Mouse (Mus musculus) thymus, adult 2 months (tissue): ENCODE results near the gene D630039A03Rik. TPM values are rescaled to one million over a fixed set of nuclear protein-coding genes. Genes with fewer than 3 reads are reported as not detected.

ENCODE experiments used
- DNase-seq: peaks from one replicate; pipeline ENCODE4 v3.0.0; 2021
- H3K27ac ChIP-seq: fragments of 200-500 bp; 2 replicates; pipeline ENCODE4 v1.5.1; 2012; ENCODE audit warnings: low read length, control low read depth; ENCODE audit not compliant: control insufficient read depth, insufficient read depth
- H3K27me3 ChIP-seq: fragments of 200-500 bp; 2 replicates; pipeline ENCODE4 v1.6.1; 2012; ENCODE audit warnings: mild to moderate bottlenecking, low read length, moderate library complexity, mixed read lengths; ENCODE audit not compliant: control insufficient read depth, insufficient read depth
- H3K36me3 ChIP-seq: fragments of 200-500 bp; 2 replicates; pipeline ENCODE4 v1.6.1; 2012; ENCODE audit warnings: mild to moderate bottlenecking, low read length, moderate library complexity; ENCODE audit not compliant: control insufficient read depth, insufficient read depth
- H3K4me1 ChIP-seq: fragments of 200-500 bp; replicated peaks from 2 replicates; pipeline ENCODE4 v1.6.1; 2012; ENCODE audit warnings: low read length; ENCODE audit not compliant: control insufficient read depth, insufficient read depth
- H3K4me3 ChIP-seq: fragments of 200-500 bp; 2 replicates; pipeline ENCODE4 v1.5.1; 2012; ENCODE audit warnings: mild to moderate bottlenecking, low read length, control low read depth, moderate library complexity; ENCODE audit not compliant: control insufficient read depth, insufficient read depth
- CTCF ChIP-seq: fragments of 200-500 bp; IDR thresholded peaks from 2 replicates; pipeline ENCODE4 v1.5.1; 2012; ENCODE audit warnings: mild to moderate bottlenecking, control low read depth, low read length, moderate library complexity, borderline replicate concordance; ENCODE audit not compliant: control insufficient read depth, poor library complexity, insufficient read depth; ENCODE audit errors: extremely low read depth
- POLR2A ChIP-seq: fragments of 200-500 bp; IDR thresholded peaks from 2 replicates; pipeline ENCODE4 v1.6.1; 2012; ENCODE audit warnings: mild to moderate bottlenecking, low read length, control low read depth, moderate library complexity; ENCODE audit not compliant: control insufficient read depth, poor library complexity, insufficient read depth; ENCODE audit errors: extremely low read depth
- WGBS: fragments of 180-500 bp; shearing (Covaris S2); methylation state at CpG from one replicate; pipeline ENCODE4 v1.1.7; 2018; 5-methylcytosine and 5-hydroxymethylcytosine counted together
- polyA plus RNA-seq: library from polyadenylated mRNA; depleted of rRNA; stranded (reverse); fragments of >200 nt; gene quantifications from 2 replicates; pipeline ENCODE4 v1.2.3, GENCODE M21; 2012; rRNA removed

D630039A03Rik gene
- polyA plus RNA-seq, 1 experiment, result 0.26 TPM

GRCm38 (mm10) chr4:57862269-57862986, 53.7 kb downstream of the D630039A03Rik start:
- Histone ChIP-seq H3K4me3 (no peak overlapping the region), H3K27ac (no peak overlapping the region), H3K27me3 (no peaks in the 10 kb centered on the region), H3K36me3 (peaks cover under 1% of the 10 kb centered on the region; the same call in 1 of the 2 replicates), H3K4me1 (peaks cover 9% of the 10 kb centered on the region)
- no peak for DNase-seq
- WGBS, result 71% methylated on average over 9 of the region's 9 CpGs
- TF ChIP-seq CTCF (no peak), POLR2A (no peak)

GRCm38 (mm10) chr4:57861856-57862255, 54.2 kb downstream of the D630039A03Rik start:
- Histone ChIP-seq H3K27ac (no peak overlapping the region), H3K4me3 (no peak overlapping the region), H3K36me3 (peaks cover 6% of the 10 kb centered on the region), H3K4me1 (peaks cover 5% of the 10 kb centered on the region), H3K27me3 (no peaks in the 10 kb centered on the region)
- no peak for TF ChIP-seq POLR2A
- no peak for TF ChIP-seq CTCF
- 28% methylated on average over 8 of the region's 8 CpGs for WGBS
- DNase-seq, result no peak

- no peak for TF ChIP-seq POLR2A
- Histone ChIP-seq H3K36me3 (peaks cover 13% of the 10 kb centered on the region), H3K27ac (no peak overlapping the region), H3K27me3 (no peaks in the 10 kb centered on the region), H3K4me3 (no peak overlapping the region), H3K4me1 (peaks cover 2% of the 10 kb centered on the region; the same call in 1 of the 2 replicates)
- DNase-seq, result no peak
- 88% methylated on average over 6 of the region's 6 CpGs for WGBS
Measured at GRCm38 (mm10) chr4:57861166-57861565, 54.9 kb downstream of the D630039A03Rik start.

GRCm38 (mm10) chr4:57860204-57860611, 55.9 kb downstream of the D630039A03Rik start:
- DNase-seq, result no peak
- Histone ChIP-seq H3K36me3 (peaks cover 21% of the 10 kb centered on the region), H3K27me3 (no peaks in the 10 kb centered on the region), H3K4me1 (no peaks in the 10 kb centered on the region), H3K4me3 (no peak overlapping the region), H3K27ac (no peak overlapping the region)
- WGBS, result 73% methylated on average over 6 of the region's 6 CpGs
- TF ChIP-seq POLR2A, result no peak
- TF ChIP-seq CTCF, result no peak

Other genes with a start within 250 kb of the D630039A03Rik start
- gene Akap2, start 198.6 kb downstream of the D630039A03Rik start, polyA plus RNA-seq, result 99.2 and 117 TPM in 2 replicates
- gene Txn1, start 40.1 kb upstream of the D630039A03Rik start, polyA plus RNA-seq, result 195 and 214 TPM in 2 replicates
- not detected in 2 replicates for gene Txndc8, start 92.8 kb upstream of the D630039A03Rik start, polyA plus RNA-seq